Mouse (Mus musculus) thymus, adult 2 months (tissue): ENCODE data around the gene Bglap3. TPM values are rescaled to one million over a fixed set of nuclear protein-coding genes. Genes with fewer than 3 reads are reported as not detected.
A peak's percentile ranks its signal among the peaks of the same experiment; 100 is the strongest.
"Not testable (repeated sequence)": the region's sequence is repeated elsewhere in the genome, so short reads cannot be mapped to it uniquely, and the experiment has no call there.

Experiments
- DNase-seq: peaks from one replicate; pipeline ENCODE4 v3.0.0; 2021
- H3K27ac ChIP-seq: fragments of 200-500 bp; 2 replicates; pipeline ENCODE4 v1.5.1; 2012; ENCODE audit warnings: low read length, control low read depth; ENCODE audit not compliant: control insufficient read depth, insufficient read depth
- H3K27me3 ChIP-seq: fragments of 200-500 bp; 2 replicates; pipeline ENCODE4 v1.6.1; 2012; ENCODE audit warnings: mild to moderate bottlenecking, low read length, moderate library complexity, mixed read lengths; ENCODE audit not compliant: control insufficient read depth, insufficient read depth
- H3K36me3 ChIP-seq: fragments of 200-500 bp; 2 replicates; pipeline ENCODE4 v1.6.1; 2012; ENCODE audit warnings: mild to moderate bottlenecking, low read length, moderate library complexity; ENCODE audit not compliant: control insufficient read depth, insufficient read depth
- H3K4me1 ChIP-seq: fragments of 200-500 bp; replicated peaks from 2 replicates; pipeline ENCODE4 v1.6.1; 2012; ENCODE audit warnings: low read length; ENCODE audit not compliant: control insufficient read depth, insufficient read depth
- H3K4me3 ChIP-seq: fragments of 200-500 bp; 2 replicates; pipeline ENCODE4 v1.5.1; 2012; ENCODE audit warnings: mild to moderate bottlenecking, low read length, control low read depth, moderate library complexity; ENCODE audit not compliant: control insufficient read depth, insufficient read depth
- CTCF ChIP-seq: fragments of 200-500 bp; IDR thresholded peaks from 2 replicates; pipeline ENCODE4 v1.5.1; 2012; ENCODE audit warnings: mild to moderate bottlenecking, control low read depth, low read length, moderate library complexity, borderline replicate concordance; ENCODE audit not compliant: control insufficient read depth, poor library complexity, insufficient read depth; ENCODE audit errors: extremely low read depth
- POLR2A ChIP-seq: fragments of 200-500 bp; IDR thresholded peaks from 2 replicates; pipeline ENCODE4 v1.6.1; 2012; ENCODE audit warnings: mild to moderate bottlenecking, low read length, control low read depth, moderate library complexity; ENCODE audit not compliant: control insufficient read depth, poor library complexity, insufficient read depth; ENCODE audit errors: extremely low read depth
- WGBS: fragments of 180-500 bp; shearing (Covaris S2); methylation state at CpG from one replicate; pipeline ENCODE4 v1.1.7; 2018; 5-methylcytosine and 5-hydroxymethylcytosine counted together
- polyA plus RNA-seq: library from polyadenylated mRNA; depleted of rRNA; stranded (reverse); fragments of >200 nt; gene quantifications from 2 replicates; pipeline ENCODE4 v1.2.3, GENCODE M21; 2012

The Bglap3 gene
- polyA plus RNA-seq, 1 experiment = 2.6 TPM

GRCm38 (mm10) chr3:88398666-88399065 is 26.1 kb upstream of the Bglap3 start:
- TF ChIP-seq POLR2A = no peak
- no peak for TF ChIP-seq CTCF
- H3K4me3 ChIP-seq = no peak overlapping the region
- 97% methylated on average over 2 of the region's 2 CpGs for WGBS
- no peak overlapping the region for H3K27ac ChIP-seq
- DNase-seq = no peak
- H3K4me1 ChIP-seq = peaks cover 20% of the 10 kb centered on the region
- H3K36me3 ChIP-seq = no peaks in the 10 kb centered on the region
- H3K27me3 ChIP-seq = no peaks in the 10 kb centered on the region

DNA sequence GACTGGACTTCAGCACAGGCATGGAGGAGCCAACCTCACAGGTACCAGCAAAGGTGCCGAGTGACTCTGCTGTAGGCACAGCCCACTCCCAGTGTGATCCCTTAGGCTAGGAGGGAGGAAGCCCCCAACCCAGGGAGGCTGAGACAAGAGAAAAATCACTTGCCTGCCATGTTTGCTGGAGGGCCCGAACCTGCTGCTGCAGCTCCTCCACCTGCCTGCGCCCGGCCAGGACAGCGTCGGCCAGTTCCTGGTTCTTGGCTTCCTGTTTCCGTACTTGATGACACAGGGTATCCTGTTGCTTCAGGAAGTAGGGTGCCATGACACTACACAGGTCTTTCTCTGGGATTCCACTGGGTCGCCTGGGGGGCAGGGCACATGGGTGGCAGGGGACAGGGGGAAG is 23.2 kb upstream of the Bglap3 start:
- TF ChIP-seq POLR2A (no peak), CTCF (no peak)
- peaks cover 16% of the 10 kb centered on the region for H3K4me1 ChIP-seq
- H3K27me3 ChIP-seq = no peaks in the 10 kb centered on the region
- no peak overlapping the region for H3K27ac ChIP-seq
- H3K36me3 ChIP-seq = no peaks in the 10 kb centered on the region
- WGBS = 88% methylated on average over 8 of the region's 8 CpGs
- H3K4me3 ChIP-seq = no peak overlapping the region
- no peak for DNase-seq

- no peak for DNase-seq
- Histone ChIP-seq H3K4me3 (no peak overlapping the region), H3K27ac (no peak overlapping the region), H3K4me1 (peaks cover 16% of the 10 kb centered on the region), H3K27me3 (no peaks in the 10 kb centered on the region), H3K36me3 (no peaks in the 10 kb centered on the region; the same call in 1 of the 2 replicates)
- 95% methylated on average over 6 of the region's 6 CpGs for WGBS
- TF ChIP-seq CTCF = no peak
- no peak for TF ChIP-seq POLR2A
Observed at GRCm38 (mm10) chr3:88395288-88395687, 22.7 kb upstream of the Bglap3 start.

- peaks cover 16% of the 10 kb centered on the region for H3K4me1 ChIP-seq
- TF ChIP-seq CTCF (no peak), POLR2A (no peak)
- WGBS = 59% methylated on average over 9 of the region's 9 CpGs
- H3K4me3 ChIP-seq = no peak overlapping the region
- no peaks in the 10 kb centered on the region for H3K27me3 ChIP-seq
- no peak overlapping the region for H3K27ac ChIP-seq
- H3K36me3 ChIP-seq = no peaks in the 10 kb centered on the region; the same call in 1 of the 2 replicates
- DNase-seq = no peak
Observed at GRCm38 (mm10) chr3:88393776-88394375, 21.3 kb upstream of the Bglap3 start.

GRCm38 (mm10) chr3:88384364-88384763 is 11.8 kb upstream of the Bglap3 start, which contains the start of gene Bglap:
Bglap (minus strand) TSS chr3:88384464.
- Histone ChIP-seq H3K27ac (no peak within 1 kb of the TSS), H3K4me1 (peaks cover 6% of the 10 kb centered on the region), H3K4me3 (no peak within 1 kb of the TSS), H3K27me3 (no peaks in the 10 kb centered on the region), H3K36me3 (no peaks in the 10 kb centered on the region)
- no peak for DNase-seq
- TF ChIP-seq POLR2A (no peak), CTCF (no peak)
- 93% methylated on average over 5 of the region's 5 CpGs for WGBS

- H3K4me1 ChIP-seq, H3K36me3 ChIP-seq, DNase-seq, H3K4me3 ChIP-seq, H3K27me3 ChIP-seq, H3K27ac ChIP-seq: not testable (repeated sequence)
- 76% methylated on average over 3 of the region's 7 CpGs for WGBS
Observed at GRCm38 (mm10) chr3:88382383-88382782, 9.8 kb upstream of the Bglap3 start.

GRCm38 (mm10) chr3:88381389-88382315 is 9.1 kb upstream of the Bglap3 start:
- H3K27me3 ChIP-seq, H3K4me1 ChIP-seq, H3K36me3 ChIP-seq: not testable (repeated sequence)
- Histone ChIP-seq H3K27ac (peak overlapping the region; percentile 82), H3K4me3 (peak overlapping the region; percentile 20)
- DNase-seq = peak; percentile 68
- 15% methylated on average over 21 of the region's 22 CpGs for WGBS

- 92% methylated on average over 5 of the region's 5 CpGs for WGBS
- peaks cover 18% of the 10 kb centered on the region for H3K4me1 ChIP-seq
- H3K27ac ChIP-seq, DNase-seq, H3K4me3 ChIP-seq, H3K36me3 ChIP-seq, H3K27me3 ChIP-seq: not testable (repeated sequence)
Observed at GRCm38 (mm10) chr3:88378599-88378998, 6.1 kb upstream of the Bglap3 start, which contains the start of gene Bglap2. Bglap2 (minus strand) TSS chr3:88378699.

DNA sequence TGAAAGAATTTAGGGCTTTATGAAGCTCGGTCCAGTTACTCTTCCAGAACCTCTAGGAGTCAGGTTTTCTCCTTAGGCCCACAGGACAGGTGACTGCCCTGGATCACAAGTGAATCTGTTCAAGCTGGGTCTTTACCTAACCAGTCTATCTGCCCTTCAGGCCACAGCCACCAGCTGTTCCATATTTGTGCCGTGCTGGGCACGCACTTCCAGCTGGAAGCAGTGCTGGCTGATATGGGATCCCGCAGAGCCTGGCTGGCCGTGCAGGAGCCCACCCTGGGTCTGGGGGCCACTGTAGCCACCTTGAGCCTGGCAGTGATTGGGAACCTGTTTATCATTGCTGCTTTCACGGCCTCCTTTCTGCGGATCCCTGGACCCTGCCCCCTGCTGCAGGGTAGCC is 4.1 kb upstream of the Bglap3 start:
- H3K27me3 ChIP-seq, H3K27ac ChIP-seq, DNase-seq, H3K4me3 ChIP-seq, H3K36me3 ChIP-seq: not testable (repeated sequence)
- peaks cover 16% of the 10 kb centered on the region for H3K4me1 ChIP-seq
- 73% methylated on average over 7 of the region's 7 CpGs for WGBS
